Mouse (Mus musculus): ENCODE measurements at regions not wholly inside any gene's neighbourhood (a gene's known extent, or its start where the extent isn't known, plus 50 kb on each side); places are given as distances from the start of the nearest gene placed in this dataset.

DNA sequence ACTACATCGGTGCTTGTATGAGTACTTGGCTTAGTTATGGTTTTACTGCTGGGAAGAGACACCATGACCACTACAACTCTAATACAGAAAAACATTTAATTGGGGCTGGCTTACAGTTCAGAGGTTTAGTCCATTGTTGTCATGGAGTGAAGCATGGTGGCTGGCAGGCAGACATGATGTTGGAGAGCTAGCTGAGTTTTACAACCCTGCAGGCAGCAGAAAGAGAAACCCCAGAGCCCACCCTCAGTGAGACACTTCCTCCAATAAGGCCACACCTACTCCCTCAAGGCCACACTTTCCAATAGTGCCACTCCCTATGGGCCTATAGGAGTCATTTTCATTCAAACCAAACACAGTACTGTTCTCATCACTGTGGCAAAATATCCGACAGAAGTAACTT is 232.5 kb downstream of the Cd47 start:
- no peak for TF ChIP-seq POLR2A (IDR thresholded peaks at IDR 0.05; ENCODE audit: low read depth, low read length)
- no peak for TF ChIP-seq CTCF (conservative IDR thresholded peaks at IDR 0.05; ENCODE audit: insufficient read depth, insufficient read length, low read depth, low read length)
